Mouse (Mus musculus) myocyte (in vitro differentiated cells): ENCODE data around the gene Notch4.

Source experiments
- CEBPB ChIP-seq: IDR thresholded peaks from 2 replicates; pipeline ENCODE4 v1.6.1; 2011; ENCODE audit warnings: mild to moderate bottlenecking, moderate library complexity; ENCODE audit not compliant: poor library complexity, insufficient read depth, severe bottlenecking
- E2F4 ChIP-seq: IDR thresholded peaks from one replicate; pipeline ENCODE4 v1.6.1; 2011; ENCODE audit warnings: mild to moderate bottlenecking, control low read depth, moderate library complexity; ENCODE audit not compliant: insufficient read depth
- MAX ChIP-seq: IDR thresholded peaks from one replicate; pipeline ENCODE4 v1.6.1; 2011; ENCODE audit warnings: low read depth, mild to moderate bottlenecking, control low read depth
- MYOD1 ChIP-seq, 3 experiments: IDR thresholded peaks; one replicate each; pipeline ENCODE4 v1.6.1; 2011; ENCODE audit warnings: control low read depth in 2 of 3, low read depth in 2 of 3, mild to moderate bottlenecking in 2 of 3, moderate library complexity in 1 of 3; ENCODE audit not compliant: insufficient read length in 2 of 3, control insufficient read depth in 1 of 3
- MYOG ChIP-seq, 3 experiments: IDR thresholded peaks; one replicate each; pipeline ENCODE4 v1.6.1; 2011; ENCODE audit warnings: control low read depth in 2 of 3, low read depth in 2 of 3, mild to moderate bottlenecking in 2 of 3; ENCODE audit not compliant: insufficient read length in 2 of 3, control insufficient read depth in 1 of 3, insufficient read depth in 1 of 3
- POLR2A ChIP-seq: IDR thresholded peaks from one replicate; pipeline ENCODE4 v1.6.1; 2011; ENCODE audit warnings: low read depth, mild to moderate bottlenecking, control low read depth, moderate library complexity; ENCODE audit not compliant: insufficient read length
- POLR2AphosphoS2 ChIP-seq: IDR thresholded peaks from one replicate; pipeline ENCODE4 v1.6.1; 2011; ENCODE audit warnings: low read depth, control low read depth; ENCODE audit not compliant: insufficient read length
- REST ChIP-seq: IDR thresholded peaks from one replicate; pipeline ENCODE4 v1.6.1; 2011; ENCODE audit warnings: mild to moderate bottlenecking, control low read depth, moderate library complexity; ENCODE audit not compliant: insufficient read depth, insufficient read length
- TCF12 ChIP-seq: IDR thresholded peaks from one replicate; pipeline ENCODE4 v1.6.1; 2011; ENCODE audit warnings: mild to moderate bottlenecking, control low read depth; ENCODE audit not compliant: poor library complexity, insufficient read depth, severe bottlenecking
- TCF3 ChIP-seq: IDR thresholded peaks from one replicate; pipeline ENCODE4 v1.6.1; 2011; ENCODE audit warnings: low read depth, control low read depth; ENCODE audit not compliant: insufficient read length
- USF1 ChIP-seq: IDR thresholded peaks from one replicate; pipeline ENCODE4 v1.6.1; 2011; ENCODE audit warnings: low read depth, mild to moderate bottlenecking, control low read depth, moderate library complexity

GRCm38 (mm10) chr17:34601796-34602195, 37.7 kb downstream of the Notch4 start:
- TF ChIP-seq MYOD1 (IDR thresholded peaks at IDR 0.05; ENCODE audit: control insufficient read depth in 1 of 3, insufficient read length in 2 of 3, low read depth in 2 of 3) (no peak), POLR2A (no peak), MYOG (IDR thresholded peaks at IDR 0.05; ENCODE audit: control insufficient read depth in 1 of 3, insufficient read depth in 1 of 3, insufficient read length in 2 of 3, low read depth in 2 of 3) (no peak), MAX (no peak), POLR2AphosphoS2 (no peak), REST (no peak), E2F4 (no peak), CEBPB (no peak), TCF12 (no peak), USF1 (no peak), TCF3 (no peak)
